Mouse (Mus musculus) layer of hippocampus, postnatal 10 days (tissue): ENCODE measurements around the gene Nxnl1. TPM values are rescaled to one million over a fixed set of nuclear protein-coding genes. Genes with fewer than 3 reads are reported as not detected.

ENCODE experiments used
- DNase-seq, 2 experiments: peaks; one replicate each; pipeline ENCODE4 v3.0.0; 2021; ENCODE audit warnings: low spot score in 2 of 2
- long read RNA-seq: library from polyadenylated mRNA; stranded (forward); transcript quantifications from one replicate; pipeline ENCODE4 v2.0.0, GENCODE M21; 2023
- total RNA-seq, 2 experiments: library from RNA; stranded (reverse); gene quantifications; 2 replicates each; pipeline ENCODE4 v1.2.3; 2021

The Nxnl1 gene
- total RNA-seq, result not detected
- long read RNA-seq, result 0 reads

GRCm38 (mm10) chr8:71566501-71566900 lies at the start of gene Nxnl1:
Nxnl1 (minus strand) TSS chr8:71566601.
- DNase-seq, result no peak

GRCm38 (mm10) chr8:71613418-71613817 lies 47.0 kb upstream of the Nxnl1 start:
- DNase-seq, result no peak

- no peak for DNase-seq
Observed at GRCm38 (mm10) chr8:71612141-71612540, 45.7 kb upstream of the Nxnl1 start.

GRCm38 (mm10) chr8:71610822-71611651 lies 44.6 kb upstream of the Nxnl1 start, which contains the start of gene Colgalt1:
Colgalt1 (plus strand) TSS chr8:71610998.
- peak; percentile 94 to 96 for DNase-seq

GRCm38 (mm10) chr8:71604021-71604420 lies 37.6 kb upstream of the Nxnl1 start:
- no peak for DNase-seq

- DNase-seq, result no peak
Observed at GRCm38 (mm10) chr8:71602666-71603334, 36.4 kb upstream of the Nxnl1 start.

GRCm38 (mm10) chr8:71601939-71602665 lies 35.7 kb upstream of the Nxnl1 start:
- no peak for DNase-seq

GRCm38 (mm10) chr8:71598841-71599240 lies 32.4 kb upstream of the Nxnl1 start:
- no peak for DNase-seq

- no peak for DNase-seq
Observed at GRCm38 (mm10) chr8:71598375-71598774, 32.0 kb upstream of the Nxnl1 start.

- DNase-seq, result no peak
Observed at GRCm38 (mm10) chr8:71597451-71597850, 31.1 kb upstream of the Nxnl1 start, which contains the start of gene Fam129c. Fam129c (plus strand) TSS chr8:71597648.

- DNase-seq, result no peak
Observed at GRCm38 (mm10) chr8:71596798-71597197, 30.4 kb upstream of the Nxnl1 start.

- DNase-seq, result no peak
Observed at GRCm38 (mm10) chr8:71596384-71596783, 30.0 kb upstream of the Nxnl1 start.

- peak; percentile 93 to 96 for DNase-seq
Observed at GRCm38 (mm10) chr8:71595862-71596261, 29.5 kb upstream of the Nxnl1 start.

GRCm38 (mm10) chr8:71594324-71594722 lies 27.9 kb upstream of the Nxnl1 start:
- DNase-seq, result no peak

GRCm38 (mm10) chr8:71593556-71594323 lies 27.3 kb upstream of the Nxnl1 start:
- DNase-seq, result no peak

- DNase-seq, result peak; percentile 73 to 82
Observed at GRCm38 (mm10) chr8:71592374-71593170, 26.2 kb upstream of the Nxnl1 start.

- DNase-seq, result peak; percentile 92 to 96
Observed at GRCm38 (mm10) chr8:71591471-71592373, 25.3 kb upstream of the Nxnl1 start, which contains the start of gene Pgls. Pgls (plus strand) TSS chr8:71592176.

- DNase-seq, result no peak
Observed at GRCm38 (mm10) chr8:71591017-71591416, 24.6 kb upstream of the Nxnl1 start.

- DNase-seq, result no peak
Observed at GRCm38 (mm10) chr8:71588762-71589161, 22.4 kb upstream of the Nxnl1 start.
